Mouse (Mus musculus): Measurements from ENCODE around the gene Ppp1r16b.

The Ppp1r16b gene

DNA sequence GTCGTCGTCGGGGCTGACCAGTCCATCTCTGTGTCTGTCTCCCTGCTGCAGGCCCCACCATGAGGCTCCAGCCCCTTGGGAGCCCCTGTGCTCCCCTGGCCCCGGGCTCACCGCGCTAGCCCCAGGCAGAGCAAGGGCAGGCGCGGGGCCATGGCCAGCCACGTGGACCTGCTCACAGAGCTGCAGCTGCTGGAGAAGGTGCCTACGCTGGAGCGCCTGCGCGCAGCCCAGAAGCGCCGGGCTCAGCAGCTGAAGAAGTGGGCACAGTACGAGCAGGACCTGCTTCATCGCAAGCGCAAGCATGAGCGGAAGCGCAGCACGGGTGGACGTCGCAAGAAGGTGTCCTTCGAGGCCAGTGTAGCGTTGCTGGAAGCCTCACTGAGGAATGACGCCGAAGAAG is 30.6 kb downstream of the Ppp1r16b start:
- DNase-seq: no peak

DNA sequence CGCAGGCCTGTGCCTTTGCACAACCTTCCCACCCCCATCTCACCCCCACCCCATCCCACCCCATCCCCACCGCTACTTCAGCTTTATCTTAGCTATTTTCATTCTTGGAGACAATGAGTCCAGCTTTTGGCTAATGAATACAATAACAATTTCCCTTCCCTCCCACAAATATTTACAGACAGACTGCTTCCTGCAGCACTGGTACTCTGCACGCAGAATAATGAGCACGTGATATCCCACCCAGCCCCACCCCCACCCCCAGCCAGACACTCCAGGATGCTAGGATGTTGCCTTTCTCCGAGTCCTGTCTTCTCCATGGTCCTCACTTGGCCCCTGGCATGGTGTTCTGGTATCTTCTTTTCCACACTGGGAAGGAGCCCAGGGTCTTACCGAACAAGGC is 31.3 kb downstream of the Ppp1r16b start:
- DNase-seq: no peak

DNA sequence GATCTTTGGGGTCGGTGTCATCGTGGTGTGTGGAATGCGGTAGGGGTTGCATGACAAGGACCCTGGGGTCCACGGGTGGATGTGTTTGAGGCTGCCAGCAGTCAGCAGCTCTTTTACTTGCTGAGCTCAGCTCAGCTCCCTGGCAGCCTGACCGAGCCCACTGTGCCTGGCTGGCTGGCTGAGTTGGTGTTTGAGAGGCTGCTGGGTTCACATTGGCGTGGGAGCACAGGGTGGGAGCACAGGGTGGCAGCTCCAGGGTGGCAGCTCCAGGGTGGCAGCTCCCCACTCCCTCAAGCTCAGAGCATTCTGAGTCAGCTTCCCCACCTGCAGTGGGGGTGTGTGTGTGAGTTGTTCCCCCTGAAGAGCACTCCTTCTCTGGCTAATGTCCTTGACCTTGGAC is 34.7 kb downstream of the Ppp1r16b start:
- no peak for DNase-seq

DNA sequence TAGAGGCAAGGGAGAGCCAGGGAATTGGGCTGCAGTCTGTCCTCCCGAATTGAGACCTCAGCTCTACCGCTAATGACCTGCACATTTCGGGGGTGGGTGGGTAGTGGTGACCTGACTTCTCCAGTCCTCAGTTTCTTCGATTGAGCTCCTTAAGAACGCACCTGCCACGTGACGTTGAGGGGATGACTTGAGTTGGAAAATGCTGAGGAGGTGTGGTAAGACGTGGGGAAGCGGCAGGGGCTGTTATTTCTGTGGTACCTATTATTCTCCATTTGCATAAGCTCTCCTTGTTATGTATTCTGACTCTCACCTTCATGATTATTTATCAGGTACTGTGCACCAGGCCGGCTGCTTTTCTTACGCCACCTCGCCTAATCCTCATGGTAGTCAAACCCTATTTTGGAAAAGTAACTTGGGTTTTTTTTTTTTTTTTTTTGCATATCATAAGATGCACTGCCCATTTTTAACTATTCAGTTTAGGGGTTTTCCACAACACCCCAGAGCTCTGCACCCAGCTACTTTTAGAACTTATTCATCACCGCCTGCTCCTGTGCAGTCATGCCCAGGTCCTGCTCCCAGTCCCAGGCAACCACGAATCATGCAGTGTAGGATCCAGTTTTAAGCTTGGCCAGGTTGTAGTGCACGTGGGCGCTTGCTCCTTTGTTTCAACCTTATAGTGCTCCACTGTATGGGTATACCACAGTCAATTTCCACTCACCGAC is 35.5 kb downstream of the Ppp1r16b start:
- no peak for DNase-seq

DNA sequence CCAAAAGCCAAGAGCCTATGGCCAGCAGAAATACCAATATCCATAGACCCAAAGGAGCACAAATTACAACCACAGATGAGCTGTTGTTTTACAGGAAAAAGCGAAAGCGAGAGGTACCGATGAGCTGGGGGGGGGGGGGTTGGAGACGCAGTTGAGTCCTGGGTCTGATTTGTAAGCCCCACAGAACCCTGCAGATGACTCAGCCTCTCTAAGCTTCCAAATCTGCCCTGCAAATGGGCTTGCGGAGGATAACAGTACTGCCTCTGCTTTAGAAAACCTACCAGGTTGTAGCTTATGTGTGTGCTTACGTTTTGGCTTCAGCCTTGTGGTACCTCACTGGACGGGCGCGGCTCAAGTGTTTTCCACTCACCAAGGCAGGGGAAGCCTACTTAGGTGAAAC is 36.3 kb downstream of the Ppp1r16b start:
- DNase-seq: no peak

DNA sequence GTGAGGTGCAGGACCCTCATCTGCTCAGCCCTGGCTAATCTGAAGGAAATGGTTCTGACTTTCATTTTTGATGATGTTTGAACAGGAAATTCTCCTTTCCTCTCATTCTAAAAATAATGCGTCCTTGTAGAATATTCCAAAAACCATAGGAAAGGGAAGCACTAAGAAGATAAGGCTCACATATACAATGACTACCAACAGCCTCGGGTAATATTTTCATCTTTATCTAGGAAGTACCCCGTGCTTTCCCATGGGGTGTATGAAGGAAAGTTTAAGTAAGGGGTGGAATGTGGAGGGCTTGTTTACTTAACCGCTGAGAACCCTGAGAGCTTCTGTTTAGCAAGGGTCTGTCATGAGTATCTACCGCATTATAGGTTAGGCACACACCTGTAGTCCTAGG is 37.0 kb downstream of the Ppp1r16b start:
- DNase-seq: no peak

DNA sequence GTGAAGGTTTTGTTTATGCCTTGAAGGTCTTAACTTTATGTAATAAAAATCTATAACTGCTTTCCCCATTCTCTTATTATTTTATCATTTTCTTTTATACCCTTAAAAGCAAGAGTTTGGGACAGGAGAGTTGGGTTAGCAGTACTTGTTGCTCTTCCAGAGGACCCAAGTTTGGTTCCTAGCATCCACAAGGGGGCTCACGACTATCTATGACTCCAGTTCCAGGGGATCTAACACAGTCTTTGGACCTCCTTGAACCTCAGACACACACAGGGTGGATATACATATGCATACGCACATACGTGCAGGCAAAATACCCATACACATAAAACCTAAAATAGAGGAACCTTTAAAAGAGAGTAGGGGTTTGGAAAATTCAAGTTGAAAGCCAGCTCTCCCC is 39.5 kb downstream of the Ppp1r16b start:
- no peak for DNase-seq

DNA sequence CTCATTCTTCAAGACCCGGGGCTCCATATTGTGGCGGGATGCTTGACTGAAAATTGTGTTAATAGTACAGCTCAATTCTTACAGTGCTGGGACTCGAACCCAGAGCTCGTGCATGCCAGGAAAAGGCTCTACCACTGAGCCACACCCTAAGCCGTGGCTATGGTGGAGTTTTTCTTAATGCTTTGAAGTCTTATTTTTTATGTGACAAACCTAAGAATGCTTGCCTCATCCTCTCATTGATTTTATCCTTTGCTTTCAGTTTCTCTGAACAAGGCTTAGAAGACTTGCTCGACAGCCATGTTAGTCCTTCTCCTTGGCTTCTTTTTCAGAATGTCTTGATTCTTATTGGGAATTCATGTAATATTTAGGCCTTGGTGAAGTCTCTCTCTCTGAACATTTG is 40.3 kb downstream of the Ppp1r16b start:
- no peak for DNase-seq

DNA sequence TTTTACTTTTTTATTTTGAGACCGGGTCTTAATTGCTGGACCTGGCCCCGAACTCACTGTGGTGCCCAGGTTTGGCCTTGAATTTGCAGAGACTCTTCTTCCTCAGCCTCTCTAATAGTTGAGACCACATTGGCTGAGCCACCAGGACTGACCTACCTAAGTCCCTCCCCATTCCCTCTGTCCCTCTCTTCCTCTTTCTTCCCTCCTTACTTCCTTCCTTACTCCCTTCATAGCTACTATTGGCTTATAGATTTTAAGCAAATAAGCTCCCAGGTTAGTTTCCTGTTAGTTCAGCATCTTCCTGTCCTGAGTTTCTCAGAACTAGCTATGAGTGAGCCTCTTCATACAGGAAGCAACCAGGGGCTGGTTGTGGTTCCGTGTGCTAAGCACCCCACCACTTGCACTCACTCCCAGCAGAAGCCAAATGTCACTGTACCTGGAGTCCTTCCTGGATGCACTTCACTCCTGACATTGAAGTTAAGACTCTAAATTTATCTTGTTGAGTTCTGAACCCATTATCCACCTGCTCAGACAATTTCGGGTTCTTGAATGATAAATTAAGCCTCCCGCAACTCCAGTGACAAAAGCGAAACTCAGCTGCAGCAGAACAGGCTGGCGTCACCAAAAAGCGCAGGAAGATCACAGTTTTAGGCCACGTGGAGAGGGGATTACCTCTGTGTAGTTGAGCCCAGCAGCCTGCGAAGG is 41.7 kb downstream of the Ppp1r16b start:
- DNase-seq: no peak

DNA sequence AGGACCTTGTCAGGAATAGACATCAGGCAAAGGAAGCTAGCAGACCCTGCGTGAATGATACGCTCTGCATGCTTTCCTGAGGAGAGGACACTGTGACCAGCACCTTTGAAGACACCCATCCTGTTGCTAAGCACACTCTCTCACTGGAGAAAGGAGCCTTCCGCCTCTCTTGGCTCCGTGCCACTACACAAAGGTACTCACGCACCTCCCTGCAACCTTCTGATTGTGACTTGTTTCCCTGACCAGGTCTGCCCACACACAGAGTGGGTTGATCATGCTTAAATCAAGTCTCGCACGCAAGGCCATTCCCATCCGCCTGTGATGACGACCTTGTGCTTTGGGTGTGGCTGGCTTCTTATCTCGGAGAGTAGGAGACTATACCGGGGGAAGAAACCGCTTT is 42.9 kb downstream of the Ppp1r16b start:
- DNase-seq: no peak

DNA sequence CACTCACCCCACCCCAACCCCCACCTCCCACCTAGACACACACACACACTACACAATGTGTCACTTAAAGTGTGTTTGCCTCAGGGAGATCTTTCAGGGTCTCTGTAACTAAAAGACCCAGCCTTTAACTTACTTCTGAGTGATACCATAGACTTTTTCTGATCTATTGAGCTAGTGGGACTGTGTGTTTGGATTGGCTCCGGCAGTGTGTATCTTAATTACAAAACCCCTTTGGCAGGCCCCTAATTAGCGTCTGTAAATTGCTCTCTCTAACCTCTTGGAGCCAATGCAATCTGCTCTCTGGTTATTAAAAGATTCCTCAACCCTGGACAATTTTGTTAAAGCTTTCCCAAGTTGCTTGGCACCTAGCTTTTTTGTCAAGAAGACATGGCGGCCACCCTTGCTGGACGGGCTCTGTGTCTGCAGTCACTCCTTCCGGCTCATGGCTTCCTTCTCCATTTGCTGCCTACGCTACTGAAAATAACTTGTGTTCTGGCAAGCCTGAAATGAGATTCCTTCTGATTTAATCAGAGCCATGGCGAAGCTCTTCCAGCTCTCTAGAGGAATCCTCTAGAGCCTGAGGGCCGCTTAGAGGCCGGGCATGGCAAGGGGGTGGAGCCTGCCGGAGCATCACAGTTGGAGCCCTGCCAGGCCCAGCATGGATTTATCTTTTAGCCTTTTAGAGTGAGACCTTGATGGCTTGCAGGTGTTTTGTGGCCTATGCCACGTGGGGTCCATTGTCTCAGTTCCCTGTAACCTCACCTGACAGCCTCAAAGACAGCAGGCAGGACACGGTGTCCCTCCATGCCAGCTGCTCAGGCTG is 46.9 kb downstream of the Ppp1r16b start:
- DNase-seq: peak; percentile 73

DNA sequence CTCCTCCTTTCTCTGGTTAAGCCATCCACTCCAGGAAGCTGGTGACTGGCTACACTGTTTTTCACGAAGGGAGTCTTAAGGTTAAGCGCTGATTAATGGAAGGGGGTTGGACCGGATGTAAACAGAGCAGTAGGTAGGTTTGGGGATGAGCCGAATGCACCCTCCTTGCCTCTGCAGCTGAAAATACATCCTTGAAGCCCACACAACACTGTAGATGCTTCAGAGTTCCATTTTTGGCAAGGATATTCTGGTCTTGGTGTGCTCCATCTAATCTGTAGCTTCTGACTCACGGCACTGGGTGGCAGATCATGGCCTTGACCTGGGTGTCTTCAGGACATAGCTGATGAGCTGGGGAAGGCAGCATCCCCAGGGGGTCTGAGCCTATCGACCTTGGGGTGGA is 49.6 kb downstream of the Ppp1r16b start:
- no peak for DNase-seq

DNA sequence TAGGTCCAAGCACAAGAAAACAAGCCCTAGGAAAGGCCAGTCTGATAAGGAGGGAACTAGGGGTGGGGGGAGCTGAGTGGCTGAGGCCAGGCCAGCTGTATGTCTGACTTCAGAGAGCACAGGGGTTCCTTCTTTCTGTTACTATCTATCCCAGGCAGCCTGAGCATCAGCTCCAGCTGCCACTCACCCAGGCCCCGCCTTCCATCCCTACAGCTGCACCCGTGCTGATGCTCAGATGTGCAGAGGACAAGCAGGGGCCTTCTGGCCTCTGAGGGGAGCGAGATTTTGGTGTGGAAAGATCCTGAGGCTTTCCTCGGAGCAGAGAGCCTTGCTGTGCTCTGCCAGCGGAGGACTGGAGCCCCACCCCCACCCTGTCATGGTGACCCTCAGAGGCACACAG is 50.9 kb downstream of the Ppp1r16b start:
- DNase-seq: peak; percentile 62

DNA sequence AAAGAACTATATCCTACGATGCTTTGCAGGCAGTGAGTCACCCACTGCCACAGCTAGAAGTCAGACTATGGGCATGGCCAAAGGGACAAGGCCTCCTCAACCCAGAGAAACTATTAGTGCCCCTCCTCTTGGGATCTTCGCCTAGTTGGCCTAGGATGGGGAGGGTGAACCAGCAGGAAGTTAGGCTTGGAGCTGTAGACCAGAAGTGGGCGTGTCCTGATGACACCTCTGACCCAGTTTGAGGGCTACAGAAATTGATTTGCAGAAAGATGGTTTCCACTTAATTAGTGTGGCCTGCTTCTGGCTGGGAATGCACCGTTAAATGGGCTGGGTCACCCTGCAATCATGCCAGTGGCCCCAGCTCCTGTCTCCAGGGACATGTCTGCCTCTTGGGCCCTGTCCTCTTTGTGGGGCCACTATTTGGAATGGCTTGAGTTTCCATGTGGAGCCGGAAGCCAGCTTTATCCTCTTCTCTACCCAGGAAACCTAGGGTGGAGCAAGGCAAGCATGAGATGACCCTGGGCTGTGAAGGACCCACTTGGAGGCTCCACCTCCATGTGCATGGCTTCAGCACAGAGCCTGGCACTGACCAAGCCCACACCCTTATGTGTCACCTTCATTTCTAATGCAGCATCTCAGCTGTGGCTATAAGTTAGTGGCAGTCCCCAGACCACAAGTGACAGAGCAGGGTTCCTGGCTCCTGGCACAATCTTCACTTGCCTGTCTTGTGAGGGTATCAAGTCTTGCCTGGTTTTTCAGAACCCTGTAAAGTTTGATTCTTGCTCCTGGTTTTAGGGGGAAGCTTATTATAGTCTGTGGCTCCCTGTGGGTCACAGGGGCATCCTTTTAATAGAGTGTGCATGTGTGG is 52.6 kb downstream of the Ppp1r16b start:
- peak; percentile 62 for DNase-seq

DNA sequence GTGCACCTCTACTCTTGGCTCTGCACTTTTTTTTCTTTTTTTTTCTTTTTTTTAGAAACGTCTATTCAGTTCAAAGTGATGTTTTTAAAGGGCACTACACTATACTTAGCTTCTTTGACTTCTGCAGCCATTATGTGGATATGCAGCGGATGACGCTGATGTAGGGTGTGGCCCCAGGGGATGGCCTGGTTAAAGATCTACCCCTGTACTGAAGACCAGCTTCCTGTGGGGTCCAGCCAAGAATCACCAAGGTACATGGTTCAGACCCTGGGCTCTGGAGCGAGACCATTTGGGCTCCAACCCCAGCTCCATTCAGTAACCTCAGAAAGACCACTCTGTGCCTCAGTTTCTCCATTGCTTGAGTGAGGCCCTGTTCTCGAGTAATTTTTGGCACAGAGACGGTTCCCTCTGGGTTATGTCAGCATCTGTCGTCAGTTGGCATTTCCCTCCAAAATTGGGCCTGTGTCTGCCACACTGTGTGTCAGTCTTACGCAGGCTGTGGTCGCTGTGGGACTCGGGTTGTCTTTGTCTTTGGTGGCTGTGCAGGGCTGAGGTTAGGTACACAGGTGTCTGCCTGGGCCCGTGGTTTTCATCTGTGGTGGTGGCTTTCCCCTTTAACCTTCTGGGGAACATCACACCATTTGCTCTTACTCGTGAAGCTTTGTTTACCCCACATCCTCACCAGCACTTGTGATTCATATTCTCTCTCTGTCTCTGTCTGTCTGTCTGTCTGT is 53.8 kb downstream of the Ppp1r16b start:
- DNase-seq: no peak

DNA sequence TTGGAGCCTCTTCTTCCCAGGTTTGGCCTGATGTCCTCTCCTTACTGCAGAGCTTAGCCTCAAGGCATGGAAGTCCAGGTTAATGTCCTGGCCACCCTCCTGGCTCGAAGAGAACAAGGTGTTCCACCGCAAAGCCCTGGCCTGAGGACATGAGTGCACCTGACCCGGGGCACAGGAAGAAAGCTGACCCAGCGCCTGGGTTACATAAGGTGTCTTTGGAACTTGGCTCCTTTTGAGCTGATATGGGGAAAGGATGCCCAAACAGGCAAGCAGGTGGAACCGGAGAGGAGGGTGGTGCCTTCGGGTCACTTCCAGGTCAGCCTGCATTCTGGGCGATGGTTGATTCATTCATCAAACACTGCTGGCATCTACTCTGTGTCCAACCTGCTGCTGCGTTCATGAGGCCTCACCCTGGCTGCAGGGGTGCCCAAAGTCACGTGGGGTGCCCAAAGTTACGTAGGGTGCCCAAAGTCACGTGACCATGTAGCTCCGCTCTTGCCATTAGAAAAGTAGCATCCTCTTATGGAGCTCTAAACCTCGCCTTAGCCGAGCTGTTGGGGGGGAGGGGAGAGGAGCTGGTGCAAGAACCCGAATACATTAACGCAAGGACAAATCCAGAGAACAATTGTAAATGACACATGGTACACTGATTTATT is 55.6 kb downstream of the Ppp1r16b start:
- DNase-seq: no peak

DNA sequence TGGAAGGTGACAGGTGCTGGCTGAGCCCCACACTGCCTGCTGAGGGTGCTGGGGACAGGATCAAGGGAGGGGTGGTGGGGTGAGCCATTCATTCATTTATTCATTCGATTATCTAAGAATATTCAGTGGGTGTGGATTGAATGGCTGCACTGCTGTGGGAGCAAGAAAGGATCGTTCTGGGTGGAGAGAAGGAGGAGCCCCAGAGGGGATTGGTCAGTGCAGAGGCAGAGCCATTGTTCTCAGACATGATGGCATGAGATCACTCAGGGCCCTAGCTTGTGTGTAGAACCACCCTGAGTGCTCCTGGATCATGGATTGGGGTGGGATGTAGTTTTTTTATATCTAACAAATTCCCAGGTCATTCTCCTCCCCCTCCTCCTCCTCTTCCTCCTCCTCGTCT is 56.3 kb downstream of the Ppp1r16b start:
- no peak for DNase-seq

DNA sequence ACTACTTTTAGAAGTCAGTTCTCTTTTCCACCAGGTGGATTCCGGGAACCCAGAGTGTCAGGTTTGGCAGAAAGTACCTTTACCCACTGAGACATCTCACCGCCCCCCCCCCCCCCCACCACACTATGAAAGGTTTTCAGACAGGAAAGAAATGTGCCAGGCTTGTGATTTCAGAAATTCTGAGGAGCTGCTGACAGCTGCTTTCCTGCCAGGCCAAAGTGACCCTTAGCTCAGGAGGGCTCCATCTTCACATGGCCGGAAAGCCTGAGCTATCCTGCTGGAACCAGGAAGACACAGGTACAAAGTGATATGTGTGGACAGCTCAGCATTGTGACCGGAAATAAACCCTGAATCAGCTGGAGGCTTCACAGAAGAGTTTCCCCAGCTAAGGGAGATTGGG is 56.9 kb downstream of the Ppp1r16b start:
- DNase-seq: no peak

DNA sequence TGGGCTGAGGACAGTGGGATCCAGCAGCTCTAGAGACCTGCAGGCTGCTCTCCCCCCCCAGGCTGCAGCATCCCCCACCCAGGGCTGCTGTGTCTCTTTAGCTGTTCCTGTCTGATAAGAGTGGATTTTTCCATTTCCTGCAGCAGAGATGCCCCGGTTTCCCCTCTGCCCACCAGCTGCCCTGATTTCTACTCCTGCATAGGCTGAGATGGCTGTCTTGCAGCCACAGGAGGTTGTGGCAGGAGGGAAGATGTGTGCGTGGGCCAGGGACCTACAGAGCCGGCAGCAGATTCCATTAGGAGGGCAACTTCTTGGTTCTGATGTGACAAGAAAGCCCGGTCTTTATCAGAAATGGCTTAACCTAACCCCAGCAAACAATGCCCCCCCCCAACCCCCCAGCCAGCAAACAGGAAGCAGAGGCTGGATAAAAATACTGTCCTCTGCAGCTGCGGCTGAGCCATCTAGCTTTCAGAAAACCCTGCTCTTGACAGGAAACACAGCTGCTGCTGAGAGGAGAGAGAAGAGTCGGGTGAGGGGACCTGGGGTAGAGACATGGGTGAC is 57.9 kb downstream of the Ppp1r16b start:
- DNase-seq: no peak

DNA sequence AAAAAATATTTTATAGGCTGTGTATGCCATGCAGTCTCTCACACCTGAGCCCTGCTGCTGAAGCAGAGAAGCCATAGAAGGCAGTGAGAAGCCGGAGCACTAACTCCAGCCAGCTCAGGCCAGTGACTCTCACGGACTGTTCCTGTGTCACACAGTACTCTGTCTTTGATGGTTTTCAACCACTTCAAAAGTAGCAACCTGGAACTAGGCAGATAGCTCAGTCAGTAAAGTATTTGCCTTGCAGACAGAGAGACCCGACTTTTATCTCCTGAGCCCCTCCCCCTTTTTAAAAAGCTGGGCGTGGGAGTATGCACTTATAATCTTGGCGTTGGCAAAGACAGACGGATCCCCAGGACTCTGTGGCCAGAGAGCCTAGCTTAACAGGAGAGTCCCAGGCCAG is 58.6 kb downstream of the Ppp1r16b start:
- no peak for DNase-seq

DNA sequence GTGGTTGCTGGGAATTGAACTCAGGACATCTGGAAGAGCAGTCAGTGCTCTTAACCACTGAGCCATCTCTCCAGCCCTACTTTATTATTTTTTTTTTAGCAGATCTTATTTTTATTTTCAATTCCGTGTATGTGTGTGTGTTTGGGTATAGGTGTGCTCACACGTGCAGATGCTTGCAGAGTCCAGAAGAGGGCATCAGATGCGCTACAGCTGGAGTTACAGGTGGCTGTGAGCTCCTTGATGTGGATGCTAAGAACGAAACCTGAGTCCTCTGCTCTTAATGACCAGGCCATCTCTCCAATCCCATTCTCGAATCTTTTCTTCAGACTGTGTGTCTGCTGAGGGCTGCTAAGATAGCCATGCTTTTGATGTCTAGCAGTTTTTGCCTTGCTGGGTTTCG is 61.1 kb downstream of the Ppp1r16b start:
- DNase-seq: no peak

Measured in retina, postnatal 1 day (tissue).